Mouse (Mus musculus) right cerebral cortex, postnatal 36 days (tissue): Measurements from ENCODE around the gene Tfr2.

Source experiments
- DNase-seq, 2 experiments: peaks; one replicate each; pipeline ENCODE4 v3.0.0; 2022; ENCODE audit warnings: low spot score in 2 of 2, mixed read lengths in 1 of 2

The Tfr2 gene

GRCm38 (mm10) chr5:137623937-137624530 lies 54.4 kb downstream of the Tfr2 start:
- DNase-seq, result no peak

GRCm38 (mm10) chr5:137627991-137628390 lies 58.4 kb downstream of the Tfr2 start:
- no peak for DNase-seq

GRCm38 (mm10) chr5:137628498-137629305 lies 59.1 kb downstream of the Tfr2 start, which contains the start of the genes Fbxo24, Lrch4 and Gm20605:
TSS of gene Fbxo24 (minus strand) at chr5:137629002.
TSS of gene Lrch4 (plus strand) at chr5:137629121.
TSS of gene Gm20605 (plus strand) at chr5:137629175.
- peak; percentile 100 for DNase-seq

- DNase-seq, result no peak
Observed at GRCm38 (mm10) chr5:137629306-137629721, 59.7 kb downstream of the Tfr2 start.

GRCm38 (mm10) chr5:137629906-137630545 lies 60.4 kb downstream of the Tfr2 start:
- DNase-seq, result no peak

GRCm38 (mm10) chr5:137630602-137631001 lies 61.0 kb downstream of the Tfr2 start:
- no peak for DNase-seq

GRCm38 (mm10) chr5:137631171-137631570 lies 61.5 kb downstream of the Tfr2 start:
- DNase-seq, result peak in 1 of 2 experiments; percentile 36

- no peak for DNase-seq
Observed at GRCm38 (mm10) chr5:137631591-137631990, 62.0 kb downstream of the Tfr2 start.

- DNase-seq, result no peak
Observed at GRCm38 (mm10) chr5:137633397-137634084, 63.9 kb downstream of the Tfr2 start.
